Mouse (Mus musculus): ENCODE results near the gene C530008M17Rik. TPM values are rescaled to one million over a fixed set of nuclear protein-coding genes. Genes with fewer than 3 reads are reported as not detected.

C530008M17Rik gene
- polyA plus RNA-seq, 1 experiment: not detected

- Histone ChIP-seq H3K4me3 (ENCODE audit: insufficient read depth, low read depth, low read length) (no peak overlapping the region), H3K27ac (ENCODE audit: insufficient read depth, low read depth, low read length) (no peak overlapping the region), H3K4me1 (ENCODE audit: control insufficient read depth, insufficient read depth, low read length) (peaks cover 24% of the 10 kb centered on the region)
- 56% methylated on average over 11 of the region's 11 CpGs for WGBS
- TF ChIP-seq POLR2A (IDR thresholded peaks at IDR 0.05; ENCODE audit: insufficient read depth, low read depth, low read length) (no peak), CTCF (IDR thresholded peaks at IDR 0.05; ENCODE audit: insufficient read depth, low read depth, low read length) (no peak)
Measured at GRCm38 (mm10) chr5:76705307-76706173, 49.2 kb downstream of the C530008M17Rik start.

- H3K4me3 ChIP-seq (ENCODE audit: insufficient read depth, low read depth, low read length): no peak overlapping the region
- TF ChIP-seq POLR2A (IDR thresholded peaks at IDR 0.05; ENCODE audit: insufficient read depth, low read depth, low read length) (no peak), CTCF (IDR thresholded peaks at IDR 0.05; ENCODE audit: insufficient read depth, low read depth, low read length) (no peak)
- H3K27ac ChIP-seq (ENCODE audit: insufficient read depth, low read depth, low read length): no peak overlapping the region
- WGBS: 79% methylated on average over 3 of the region's 3 CpGs
- H3K4me1 ChIP-seq (ENCODE audit: control insufficient read depth, insufficient read depth, low read length): peaks cover 14% of the 10 kb centered on the region
Measured at GRCm38 (mm10) chr5:76707072-76707471, 50.8 kb downstream of the C530008M17Rik start.

- peak overlapping the region; percentile 71 for H3K27ac ChIP-seq (ENCODE audit: insufficient read depth, low read depth, low read length)
- H3K4me3 ChIP-seq (ENCODE audit: insufficient read depth, low read depth, low read length): no peak overlapping the region
- 17% methylated on average over 15 of the region's 15 CpGs for WGBS
- peaks cover 9% of the 10 kb centered on the region for H3K4me1 ChIP-seq (ENCODE audit: control insufficient read depth, insufficient read depth, low read length)
- TF ChIP-seq POLR2A (IDR thresholded peaks at IDR 0.05; ENCODE audit: insufficient read depth, low read depth, low read length) (no peak), CTCF (IDR thresholded peaks at IDR 0.05; ENCODE audit: insufficient read depth, low read depth, low read length) (no peak)
Measured at GRCm38 (mm10) chr5:76708004-76708403, 51.7 kb downstream of the C530008M17Rik start.

GRCm38 (mm10) chr5:76713743-76714142 lies 57.4 kb downstream of the C530008M17Rik start:
- Histone ChIP-seq H3K4me3 (ENCODE audit: insufficient read depth, low read depth, low read length) (no peak overlapping the region), H3K27ac (ENCODE audit: insufficient read depth, low read depth, low read length) (no peak overlapping the region), H3K4me1 (ENCODE audit: control insufficient read depth, insufficient read depth, low read length) (no peaks in the 10 kb centered on the region; the same call in 1 of the 2 replicates)
- TF ChIP-seq POLR2A (IDR thresholded peaks at IDR 0.05; ENCODE audit: insufficient read depth, low read depth, low read length): no peak
- TF ChIP-seq CTCF (IDR thresholded peaks at IDR 0.05; ENCODE audit: insufficient read depth, low read depth, low read length): no peak
- 81% methylated on average over 7 of the region's 7 CpGs for WGBS

GRCm38 (mm10) chr5:76719954-76720353 lies 63.6 kb downstream of the C530008M17Rik start:
- Histone ChIP-seq H3K4me1 (ENCODE audit: control insufficient read depth, insufficient read depth, low read length) (peaks cover 2% of the 10 kb centered on the region; the same call in 1 of the 2 replicates), H3K27ac (ENCODE audit: insufficient read depth, low read depth, low read length) (no peak overlapping the region), H3K4me3 (ENCODE audit: insufficient read depth, low read depth, low read length) (no peak overlapping the region)
- 74% methylated on average over 3 of the region's 3 CpGs for WGBS
- TF ChIP-seq POLR2A (IDR thresholded peaks at IDR 0.05; ENCODE audit: insufficient read depth, low read depth, low read length) (no peak), CTCF (IDR thresholded peaks at IDR 0.05; ENCODE audit: insufficient read depth, low read depth, low read length) (no peak)

GRCm38 (mm10) chr5:76724878-76725277 lies 68.6 kb downstream of the C530008M17Rik start:
- H3K27ac ChIP-seq (ENCODE audit: insufficient read depth, low read depth, low read length): no peak overlapping the region
- TF ChIP-seq POLR2A (IDR thresholded peaks at IDR 0.05; ENCODE audit: insufficient read depth, low read depth, low read length): no peak
- no peak for TF ChIP-seq CTCF (IDR thresholded peaks at IDR 0.05; ENCODE audit: insufficient read depth, low read depth, low read length)
- WGBS: 90% methylated on average over 2 of the region's 2 CpGs
- no peak overlapping the region for H3K4me3 ChIP-seq (ENCODE audit: insufficient read depth, low read depth, low read length)
- H3K4me1 ChIP-seq (ENCODE audit: control insufficient read depth, insufficient read depth, low read length): peaks cover 2% of the 10 kb centered on the region; the same call in 1 of the 2 replicates

GRCm38 (mm10) chr5:76726518-76727103 lies 70.3 kb downstream of the C530008M17Rik start:
- WGBS: 85% methylated on average over 8 of the region's 8 CpGs
- Histone ChIP-seq H3K4me3 (ENCODE audit: insufficient read depth, low read depth, low read length) (no peak overlapping the region), H3K27ac (ENCODE audit: insufficient read depth, low read depth, low read length) (no peak overlapping the region), H3K4me1 (ENCODE audit: control insufficient read depth, insufficient read depth, low read length) (no peaks in the 10 kb centered on the region)
- TF ChIP-seq CTCF (IDR thresholded peaks at IDR 0.05; ENCODE audit: insufficient read depth, low read depth, low read length) (no peak), POLR2A (IDR thresholded peaks at IDR 0.05; ENCODE audit: insufficient read depth, low read depth, low read length) (no peak)

GRCm38 (mm10) chr5:76733055-76733641 lies 76.8 kb downstream of the C530008M17Rik start:
- Histone ChIP-seq H3K27ac (ENCODE audit: insufficient read depth, low read depth, low read length) (no peak overlapping the region), H3K4me3 (ENCODE audit: insufficient read depth, low read depth, low read length) (no peak overlapping the region), H3K4me1 (ENCODE audit: control insufficient read depth, insufficient read depth, low read length) (0 out of 2 replicates have a peak, but pooled peaks cover 2% of the 10 kb centered on the region)
- TF ChIP-seq POLR2A (IDR thresholded peaks at IDR 0.05; ENCODE audit: insufficient read depth, low read depth, low read length) (no peak), CTCF (IDR thresholded peaks at IDR 0.05; ENCODE audit: insufficient read depth, low read depth, low read length) (no peak)
- 92% methylated on average over 6 of the region's 6 CpGs for WGBS

- 0 out of 2 replicates have a peak, but pooled peaks cover 2% of the 10 kb centered on the region for H3K4me1 ChIP-seq (ENCODE audit: control insufficient read depth, insufficient read depth, low read length)
- TF ChIP-seq CTCF (IDR thresholded peaks at IDR 0.05; ENCODE audit: insufficient read depth, low read depth, low read length) (no peak), POLR2A (IDR thresholded peaks at IDR 0.05; ENCODE audit: insufficient read depth, low read depth, low read length) (no peak)
- WGBS: 94% methylated on average over 6 of the region's 6 CpGs
- H3K4me3 ChIP-seq (ENCODE audit: insufficient read depth, low read depth, low read length): no peak overlapping the region
- no peak overlapping the region for H3K27ac ChIP-seq (ENCODE audit: insufficient read depth, low read depth, low read length)
Measured at GRCm38 (mm10) chr5:76741463-76741862, 85.2 kb downstream of the C530008M17Rik start.

Measured in olfactory bulb, adult 2 months (tissue).